Mouse (Mus musculus): Measurements from ENCODE around the gene Baz2b. TPM values are rescaled to one million over a fixed set of nuclear protein-coding genes. Genes with fewer than 3 reads are reported as not detected.

The Baz2b gene
- 10 to 100 TPM; 18.1 to 36.0 (median 30.1) TPM for polyA plus RNA-seq (2017; shearing (Covaris generic))

- peak; percentile 85 for ATAC-seq
Observed at GRCm38 (mm10) chr2:60209703-60210651, at the start of gene Baz2b, which contains the start of gene March7. Baz2b (minus strand) TSS chr2:60209839. March7 (plus strand) TSS chr2:60209887.

GRCm38 (mm10) chr2:60259186-60259585 lies 49.5 kb upstream of the Baz2b start:
- ATAC-seq, result no peak

GRCm38 (mm10) chr2:60256751-60257150 lies 47.1 kb upstream of the Baz2b start:
- ATAC-seq, result no peak

GRCm38 (mm10) chr2:60253506-60253905 lies 43.9 kb upstream of the Baz2b start:
- ATAC-seq, result no peak

GRCm38 (mm10) chr2:60252782-60253181 lies 43.1 kb upstream of the Baz2b start:
- no peak for ATAC-seq

- ATAC-seq, result no peak
Observed at GRCm38 (mm10) chr2:60234506-60234905, 24.9 kb upstream of the Baz2b start.

GRCm38 (mm10) chr2:60233147-60233546 lies 23.5 kb upstream of the Baz2b start:
- no peak for ATAC-seq

- no peak for ATAC-seq
Observed at GRCm38 (mm10) chr2:60230361-60230760, 20.7 kb upstream of the Baz2b start.

- ATAC-seq, result no peak
Observed at GRCm38 (mm10) chr2:60228470-60228869, 18.8 kb upstream of the Baz2b start.

- peak; percentile 16 for ATAC-seq
Observed at GRCm38 (mm10) chr2:60223489-60223888, 13.8 kb upstream of the Baz2b start.

GRCm38 (mm10) chr2:60221954-60222353 lies 12.3 kb upstream of the Baz2b start:
- no peak for ATAC-seq

- ATAC-seq, result no peak
Observed at GRCm38 (mm10) chr2:60221236-60221635, 11.6 kb upstream of the Baz2b start.

GRCm38 (mm10) chr2:60217620-60218019 lies 8.0 kb upstream of the Baz2b start:
- no peak for ATAC-seq

- no peak for ATAC-seq
Observed at GRCm38 (mm10) chr2:60216547-60217153, 7.0 kb upstream of the Baz2b start.

GRCm38 (mm10) chr2:60214683-60215082 lies 5.0 kb upstream of the Baz2b start:
- no peak for ATAC-seq

GRCm38 (mm10) chr2:60212488-60212887 lies 2.8 kb upstream of the Baz2b start:
- ATAC-seq, result no peak

GRCm38 (mm10) chr2:60210821-60211220 lies 1.2 kb upstream of the Baz2b start:
- no peak for ATAC-seq

- ATAC-seq, result peak; percentile 26
Observed at GRCm38 (mm10) chr2:60209122-60209611, 472 bp downstream of the Baz2b start.

- no peak for ATAC-seq
Observed at GRCm38 (mm10) chr2:60205795-60206194, 3.8 kb downstream of the Baz2b start.

GRCm38 (mm10) chr2:60204162-60204561 lies 5.5 kb downstream of the Baz2b start:
- ATAC-seq, result no peak

- no peak for ATAC-seq
Observed at GRCm38 (mm10) chr2:60203733-60204132, 5.9 kb downstream of the Baz2b start.

- no peak for ATAC-seq
Observed at GRCm38 (mm10) chr2:60202900-60203530, 6.6 kb downstream of the Baz2b start.

- ATAC-seq, result peak; percentile 69
Observed at GRCm38 (mm10) chr2:60200667-60201066, 9.0 kb downstream of the Baz2b start.
